Mouse (Mus musculus) cerebellum, postnatal 36 days (tissue): ENCODE results near the gene Cox17.

ENCODE experiments used
- DNase-seq, 2 experiments: peaks; one replicate each; pipeline ENCODE4 v3.0.0; 2021 to 2022; ENCODE audit warnings: mixed read lengths in 2 of 2

Cox17 gene

GRCm38 (mm10) chr16:38398266-38398665 lies 51.5 kb downstream of the Cox17 start:
- DNase-seq = no peak

GRCm38 (mm10) chr16:38399076-38399475 lies 52.3 kb downstream of the Cox17 start:
- DNase-seq = no peak

GRCm38 (mm10) chr16:38399531-38400231 lies 52.9 kb downstream of the Cox17 start:
- DNase-seq = no peak

GRCm38 (mm10) chr16:38400311-38400960 lies 53.6 kb downstream of the Cox17 start:
- DNase-seq = no peak

- no peak for DNase-seq
Observed at GRCm38 (mm10) chr16:38401468-38401867, 54.7 kb downstream of the Cox17 start.
